Mouse (Mus musculus): ENCODE measurements around the gene Ranbp17. TPM values are rescaled to one million over a fixed set of nuclear protein-coding genes. Genes with fewer than 3 reads are reported as not detected.
"Not testable (repeated sequence)": the region's sequence is repeated elsewhere in the genome, so short reads cannot be mapped to it uniquely, and the experiment has no call there.

The Ranbp17 gene
- polyA plus RNA-seq, 1 experiment from 2014 or later = 8.6 TPM

DNA sequence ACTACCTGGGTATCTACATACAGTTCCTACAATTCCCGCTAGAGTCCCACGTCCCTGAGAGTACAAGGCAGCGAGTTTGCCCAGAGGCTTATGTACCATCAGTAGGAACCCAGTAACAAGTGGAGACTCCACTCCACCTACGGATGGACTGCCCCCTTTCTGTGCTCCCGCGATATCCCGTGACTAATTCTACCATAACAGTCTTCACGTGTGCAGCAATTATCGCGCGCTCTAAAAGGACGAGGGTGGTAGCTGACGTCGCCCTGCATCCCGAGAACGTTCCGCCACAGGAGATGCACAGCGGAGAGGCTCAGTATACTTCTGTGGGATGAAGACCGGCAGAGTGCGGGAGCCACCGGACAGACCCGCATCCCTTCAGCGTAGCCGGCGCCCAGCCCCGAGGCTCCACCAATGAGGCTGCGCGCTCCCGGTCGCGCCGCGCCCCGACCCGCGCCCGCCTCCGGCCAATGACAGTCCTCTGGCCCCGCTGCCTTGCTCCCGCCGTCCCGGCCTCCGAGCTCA, 631 bp downstream of the Ranbp17 start:
- Histone ChIP-seq H3K9ac (peak overlapping the region; percentile 78), H3K4me3 (peak overlapping the region; percentile 87), H3K4me1 (no peaks in the 10 kb centered on the region), H3K9me3 (no peaks in the 10 kb centered on the region), H3K27me3 (no peaks in the 10 kb centered on the region), H3K4me2 (replicated peaks) (peak overlapping the region; percentile 73), H3K36me3 (no peaks in the 10 kb centered on the region), H3K27ac (peak overlapping the region; percentile 78)
- 1% methylated on average over 43 of the region's 43 CpGs for WGBS
- peak; percentile 82 for ATAC-seq (ENCODE audit: insufficient number of reproducible peaks, insufficient read depth, low FRiP score, low TSS enrichment)

DNA sequence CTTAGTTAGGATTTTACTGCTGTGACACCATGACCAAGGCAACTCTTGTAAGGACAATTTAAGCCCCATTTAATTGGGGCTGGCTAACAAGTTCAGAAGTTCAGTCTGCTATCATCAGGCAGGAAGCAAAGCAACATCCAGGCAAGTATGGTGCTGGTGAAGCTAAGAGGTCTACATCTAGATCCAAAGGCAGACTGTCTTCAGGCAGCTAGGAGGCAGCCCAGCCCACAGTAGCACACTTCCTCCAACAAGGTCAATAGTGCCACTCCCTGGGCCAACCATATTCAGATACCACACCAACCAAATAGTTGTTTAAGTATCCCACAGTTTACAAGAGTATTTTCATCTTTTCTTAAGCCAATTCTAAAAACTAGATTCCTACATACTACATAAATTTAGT, 4.1 kb downstream of the Ranbp17 start:
- Histone ChIP-seq H3K9me3 (no peaks in the 10 kb centered on the region), H3K4me3 (no peak overlapping the region), H3K4me2 (replicated peaks) (no peak overlapping the region), H3K4me1 (no peaks in the 10 kb centered on the region), H3K9ac (no peak overlapping the region), H3K36me3 (no peaks in the 10 kb centered on the region), H3K27me3 (no peaks in the 10 kb centered on the region), H3K27ac (no peak overlapping the region)
- no peak for ATAC-seq (ENCODE audit: insufficient number of reproducible peaks, insufficient read depth, low FRiP score, low TSS enrichment)

DNA sequence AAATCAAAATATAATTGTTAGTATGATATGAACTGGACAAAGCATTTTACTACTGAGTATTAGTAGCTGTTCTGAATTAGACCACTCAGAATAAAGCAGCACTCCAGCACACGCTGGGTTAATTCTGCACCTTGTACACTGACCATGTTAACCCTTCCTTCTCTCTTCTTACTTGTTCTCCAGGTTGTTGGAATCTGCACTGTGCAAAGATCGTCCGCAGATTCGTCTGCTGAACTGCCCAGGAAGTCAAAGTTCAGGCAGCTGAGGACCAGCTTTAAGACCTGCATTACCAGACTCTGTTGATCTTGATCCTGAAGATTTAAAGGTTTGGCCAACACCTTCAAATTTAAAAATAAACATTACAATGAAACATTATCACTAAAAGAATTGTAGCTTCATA, 27.8 kb downstream of the Ranbp17 start:
- H3K27ac ChIP-seq = no peak overlapping the region
- ATAC-seq (ENCODE audit: insufficient number of reproducible peaks, insufficient read depth, low FRiP score, low TSS enrichment) = no peak
- H3K4me2 ChIP-seq (replicated peaks) = no peak overlapping the region
- no peaks in the 10 kb centered on the region for H3K4me1 ChIP-seq
- 71% methylated on average over 4 of the region's 4 CpGs for WGBS
- no peak overlapping the region for H3K9ac ChIP-seq
- H3K9me3 ChIP-seq = no peaks in the 10 kb centered on the region
- no peaks in the 10 kb centered on the region for H3K36me3 ChIP-seq
- H3K27me3 ChIP-seq = no peaks in the 10 kb centered on the region
- no peak overlapping the region for H3K4me3 ChIP-seq

DNA sequence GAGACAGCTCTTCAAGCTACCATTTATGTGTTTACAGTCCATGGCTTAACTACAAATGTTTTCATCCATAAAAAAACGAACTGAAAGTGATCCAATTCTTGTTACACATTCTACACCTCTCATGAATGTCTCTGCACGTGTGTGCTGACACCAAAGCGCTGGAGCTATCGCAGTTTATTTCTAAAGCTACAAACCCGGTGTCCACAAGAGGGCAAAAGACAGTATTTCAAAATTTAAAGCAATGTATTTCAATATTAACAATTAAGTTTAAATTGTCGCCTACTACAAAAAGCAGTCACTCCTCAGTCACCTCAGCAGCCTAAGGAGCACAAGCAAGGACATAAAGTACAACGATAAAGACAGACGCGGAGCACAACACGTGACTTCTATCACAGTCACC, 33.1 kb downstream of the Ranbp17 start:
- Histone ChIP-seq H3K9ac (no peak overlapping the region), H3K4me1 (no peaks in the 10 kb centered on the region), H3K27ac (no peak overlapping the region), H3K36me3 (no peaks in the 10 kb centered on the region), H3K9me3 (no peaks in the 10 kb centered on the region), H3K4me2 (replicated peaks) (no peak overlapping the region), H3K4me3 (no peak overlapping the region), H3K27me3 (no peaks in the 10 kb centered on the region)
- 87% methylated on average over 10 of the region's 10 CpGs for WGBS
- ATAC-seq (ENCODE audit: insufficient number of reproducible peaks, insufficient read depth, low FRiP score, low TSS enrichment) = no peak

DNA sequence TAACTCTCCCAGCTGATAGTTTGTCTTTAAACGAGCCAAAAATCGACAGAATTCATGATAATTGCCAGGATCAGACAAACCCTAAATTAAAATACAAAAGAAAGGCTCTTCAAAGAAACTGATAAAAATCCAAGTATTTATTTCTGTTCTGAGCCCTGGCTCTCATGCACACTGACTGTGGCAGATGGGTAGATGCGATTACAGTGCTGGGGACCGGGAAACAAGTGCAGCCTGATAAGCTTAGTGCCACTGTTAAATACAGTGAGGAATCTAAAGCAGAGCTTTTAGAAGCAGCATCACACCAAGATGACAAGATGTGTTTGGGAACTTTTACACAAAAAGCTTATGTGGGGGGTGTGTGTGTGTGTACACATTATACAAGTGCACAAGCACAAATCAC, 34.3 kb downstream of the Ranbp17 start:
- H3K9me3 ChIP-seq = no peaks in the 10 kb centered on the region
- no peak overlapping the region for H3K27ac ChIP-seq
- H3K36me3 ChIP-seq = no peaks in the 10 kb centered on the region
- no peak overlapping the region for H3K9ac ChIP-seq
- no peak for ATAC-seq (ENCODE audit: insufficient number of reproducible peaks, insufficient read depth, low FRiP score, low TSS enrichment)
- no peak overlapping the region for H3K4me2 ChIP-seq (replicated peaks)
- WGBS = 82% methylated on average over 4 of the region's 4 CpGs
- no peak overlapping the region for H3K4me3 ChIP-seq
- no peaks in the 10 kb centered on the region for H3K4me1 ChIP-seq
- no peaks in the 10 kb centered on the region for H3K27me3 ChIP-seq

DNA sequence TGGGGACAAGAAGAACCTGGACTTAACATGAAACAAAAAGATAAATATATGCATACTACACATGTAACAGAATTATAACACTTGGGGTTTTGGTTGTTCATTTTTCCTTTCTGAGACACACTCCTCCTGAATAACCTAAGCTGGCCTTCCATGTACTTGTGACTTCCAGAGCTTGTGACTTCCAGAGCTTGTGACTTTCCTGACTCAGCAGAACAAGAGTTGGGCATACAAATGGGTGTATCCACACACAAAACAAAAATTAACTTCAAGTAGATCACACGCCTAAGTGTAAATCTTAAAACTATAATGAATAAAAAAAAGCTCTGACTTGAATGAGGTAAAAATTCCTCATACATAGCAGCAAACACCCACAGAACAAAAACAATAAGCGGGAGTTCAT, 36.9 kb downstream of the Ranbp17 start:
- no peak overlapping the region for H3K27ac ChIP-seq
- no peak for ATAC-seq (ENCODE audit: insufficient number of reproducible peaks, insufficient read depth, low FRiP score, low TSS enrichment)
- no peak overlapping the region for H3K4me2 ChIP-seq (replicated peaks)
- no peak overlapping the region for H3K4me3 ChIP-seq
- no peaks in the 10 kb centered on the region for H3K4me1 ChIP-seq
- H3K27me3 ChIP-seq = no peaks in the 10 kb centered on the region
- H3K9ac ChIP-seq = no peak overlapping the region
- no peaks in the 10 kb centered on the region for H3K36me3 ChIP-seq
- WGBS = 90% methylated on average over 2 of the region's 2 CpGs
- H3K9me3 ChIP-seq = no peaks in the 10 kb centered on the region

DNA sequence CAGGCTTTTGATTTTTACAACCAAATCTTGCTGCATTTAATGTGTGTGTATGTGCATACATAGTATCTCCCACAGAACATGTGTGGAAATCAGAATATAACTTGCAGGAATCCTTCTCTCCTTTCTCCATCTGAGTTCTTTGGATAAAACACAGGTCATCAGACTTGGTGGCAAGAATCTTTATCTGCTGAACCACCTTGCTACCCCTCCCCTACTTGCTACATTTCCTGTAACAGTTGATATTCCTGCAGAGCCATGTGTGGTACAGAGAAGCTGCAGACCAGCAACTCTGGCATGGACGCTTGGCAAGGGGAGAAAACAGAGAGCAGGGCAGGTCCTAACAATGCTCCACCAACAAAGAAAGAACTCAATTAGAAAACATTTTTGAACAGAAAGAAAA, 52.4 kb downstream of the Ranbp17 start:
- Histone ChIP-seq H3K9ac (no peak overlapping the region), H3K27me3 (no peaks in the 10 kb centered on the region), H3K4me2 (replicated peaks) (no peak overlapping the region), H3K9me3 (no peaks in the 10 kb centered on the region), H3K4me1 (no peaks in the 10 kb centered on the region), H3K27ac (no peak overlapping the region), H3K36me3 (no peaks in the 10 kb centered on the region), H3K4me3 (no peak overlapping the region)
- no peak for ATAC-seq (ENCODE audit: insufficient number of reproducible peaks, insufficient read depth, low FRiP score, low TSS enrichment)
- 67% methylated on average over 1 of the region's 1 CpGs for WGBS

DNA sequence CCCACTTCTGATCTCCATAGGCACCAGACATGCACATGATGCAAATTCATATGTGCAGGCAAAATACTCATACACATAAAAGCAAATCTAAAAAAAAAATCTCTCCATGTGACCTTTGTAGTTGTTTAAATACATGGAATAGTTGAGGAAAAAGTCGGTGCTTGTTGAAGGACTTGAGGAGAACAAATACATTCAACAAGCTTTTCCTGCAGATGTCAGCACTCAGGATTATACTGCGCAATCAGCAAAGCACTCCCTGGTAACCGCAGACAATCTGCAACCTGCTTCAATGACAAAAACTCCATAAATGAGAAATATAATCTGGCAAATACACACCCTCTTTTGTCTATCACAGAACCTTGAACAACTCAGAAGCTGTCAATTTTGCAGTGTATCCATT, 59.5 kb downstream of the Ranbp17 start:
- Histone ChIP-seq H3K4me2 (replicated peaks) (no peak overlapping the region), H3K9ac (no peak overlapping the region), H3K9me3 (no peaks in the 10 kb centered on the region), H3K4me1 (no peaks in the 10 kb centered on the region), H3K27me3 (no peaks in the 10 kb centered on the region), H3K27ac (no peak overlapping the region), H3K36me3 (no peaks in the 10 kb centered on the region), H3K4me3 (no peak overlapping the region)
- 82% methylated on average over 3 of the region's 3 CpGs for WGBS
- no peak for ATAC-seq (ENCODE audit: insufficient number of reproducible peaks, insufficient read depth, low FRiP score, low TSS enrichment)

DNA sequence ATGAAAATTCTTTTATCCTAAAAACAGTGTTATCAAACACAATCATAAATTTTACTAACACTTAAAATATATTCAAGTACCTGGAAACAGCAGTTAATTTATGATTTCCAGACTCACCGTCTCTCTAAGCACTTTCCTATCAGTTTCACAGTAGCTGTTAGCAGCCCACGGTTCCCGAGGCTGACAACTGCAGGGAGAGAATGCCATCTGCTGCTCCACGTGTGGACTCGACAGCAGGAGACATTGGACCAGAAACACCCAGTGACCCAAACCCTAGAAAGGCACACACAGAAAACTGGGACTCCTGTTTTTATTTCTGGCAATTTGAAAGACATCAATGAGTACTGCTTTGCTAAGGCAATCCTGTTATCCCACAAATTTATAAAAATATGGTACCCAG, 79.7 kb downstream of the Ranbp17 start:
- Histone ChIP-seq H3K4me3 (no peak overlapping the region), H3K4me1 (no peaks in the 10 kb centered on the region), H3K9ac (no peak overlapping the region), H3K36me3 (no peaks in the 10 kb centered on the region), H3K27ac (no peak overlapping the region), H3K9me3 (no peaks in the 10 kb centered on the region), H3K27me3 (no peaks in the 10 kb centered on the region), H3K4me2 (replicated peaks) (no peak overlapping the region)
- WGBS = 41% methylated on average over 5 of the region's 5 CpGs
- ATAC-seq (ENCODE audit: insufficient number of reproducible peaks, insufficient read depth, low FRiP score, low TSS enrichment) = no peak

DNA sequence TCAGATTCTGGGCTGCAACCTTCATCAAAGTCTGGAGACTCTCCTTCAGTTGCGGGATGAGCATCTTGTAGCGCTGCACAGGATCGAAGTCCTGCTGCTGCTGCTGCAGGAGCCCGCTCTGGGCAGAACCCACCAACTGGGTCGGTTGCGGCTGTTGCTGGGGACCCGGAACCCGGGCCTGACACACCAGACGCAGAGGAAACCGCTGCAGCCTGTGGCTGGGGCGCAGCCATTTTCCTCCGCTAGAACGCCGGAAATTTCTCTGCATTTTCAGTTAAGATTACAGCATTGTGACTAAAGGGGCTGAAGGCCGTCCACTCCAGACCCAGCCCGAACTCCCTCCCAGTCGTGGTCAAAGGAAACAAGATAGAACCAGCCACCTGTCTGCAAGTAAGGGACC, 85.3 kb downstream of the Ranbp17 start:
- not testable (repeated sequence) for H3K4me2 ChIP-seq (replicated peaks); ATAC-seq (ENCODE audit: insufficient number of reproducible peaks, insufficient read depth, low FRiP score, low TSS enrichment); H3K27me3 ChIP-seq; H3K36me3 ChIP-seq; H3K4me1 ChIP-seq; H3K9ac ChIP-seq; H3K27ac ChIP-seq; H3K4me3 ChIP-seq; H3K9me3 ChIP-seq
- WGBS = 91% methylated on average over 17 of the region's 17 CpGs

DNA sequence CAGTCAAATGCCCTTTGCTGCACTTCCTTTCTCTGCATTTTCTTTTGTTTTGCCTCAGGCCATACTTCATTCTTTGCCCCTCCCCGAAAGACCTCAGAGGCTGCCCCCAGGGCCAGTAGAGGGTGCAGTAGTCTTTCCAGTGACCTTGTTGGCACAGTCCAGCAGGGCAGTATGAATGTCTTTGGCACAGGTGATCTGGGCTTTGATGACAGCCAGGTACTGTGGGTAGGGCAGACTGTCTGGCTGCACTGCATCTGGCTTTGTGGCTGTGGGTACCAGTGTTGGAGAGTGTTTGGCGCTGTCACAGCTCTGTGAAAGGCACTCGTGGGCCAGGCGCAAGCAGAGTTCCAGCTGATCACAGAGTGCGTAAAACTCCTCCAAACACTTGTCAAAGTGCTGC, 85.8 kb downstream of the Ranbp17 start:
- H3K4me3 ChIP-seq; H3K9ac ChIP-seq; H3K9me3 ChIP-seq; H3K27ac ChIP-seq; H3K4me1 ChIP-seq; ATAC-seq (ENCODE audit: insufficient number of reproducible peaks, insufficient read depth, low FRiP score, low TSS enrichment); H3K27me3 ChIP-seq; H3K36me3 ChIP-seq; H3K4me2 ChIP-seq (replicated peaks): not testable (repeated sequence)
- WGBS = 83% methylated on average over 5 of the region's 5 CpGs

DNA sequence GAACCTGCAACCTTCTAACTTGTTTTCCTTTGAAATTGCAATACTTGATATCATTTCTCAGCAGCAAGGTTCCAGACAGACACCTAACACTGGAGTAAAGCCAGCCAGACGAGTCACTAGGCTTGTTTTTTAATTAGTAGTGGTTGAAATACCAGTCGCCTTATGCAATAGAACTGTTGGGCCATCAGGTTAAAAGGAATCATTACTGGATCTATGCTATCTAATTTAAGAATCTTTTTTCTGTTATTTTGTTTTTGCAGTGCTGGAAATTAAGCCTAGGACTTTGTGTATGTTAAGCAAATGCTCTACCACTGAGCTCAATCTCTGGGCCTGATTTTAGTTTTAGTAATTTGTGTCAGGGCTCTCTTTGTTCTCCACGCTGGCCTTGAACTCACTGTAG, 91.3 kb downstream of the Ranbp17 start:
- no peaks in the 10 kb centered on the region for H3K27me3 ChIP-seq
- H3K4me1 ChIP-seq = no peaks in the 10 kb centered on the region
- H3K9me3 ChIP-seq = no peaks in the 10 kb centered on the region
- 71% methylated on average over 3 of the region's 3 CpGs for WGBS
- no peak overlapping the region for H3K4me2 ChIP-seq (replicated peaks)
- no peak overlapping the region for H3K27ac ChIP-seq
- no peak overlapping the region for H3K4me3 ChIP-seq
- H3K9ac ChIP-seq = no peak overlapping the region
- no peak for ATAC-seq (ENCODE audit: insufficient number of reproducible peaks, insufficient read depth, low FRiP score, low TSS enrichment)
- H3K36me3 ChIP-seq = no peaks in the 10 kb centered on the region

DNA sequence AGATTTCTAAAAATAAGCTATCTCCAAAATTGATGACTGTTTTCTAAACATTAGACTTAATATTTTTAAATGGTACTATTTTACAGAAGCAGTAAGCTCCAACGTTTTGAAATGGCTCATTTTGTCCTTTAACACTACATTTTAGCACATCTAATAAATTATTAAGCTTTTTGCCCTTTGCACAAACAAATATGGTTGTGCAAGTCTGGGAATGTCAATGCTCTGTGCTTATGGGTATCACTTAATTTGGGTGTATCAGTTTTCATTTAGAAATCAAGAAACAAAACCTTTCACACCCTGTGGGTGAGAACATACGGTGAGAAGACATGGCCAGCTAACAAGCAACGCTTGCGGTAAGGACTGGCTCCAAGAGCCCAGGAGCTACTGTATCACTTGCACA, 108.9 kb downstream of the Ranbp17 start:
- ATAC-seq (ENCODE audit: insufficient number of reproducible peaks, insufficient read depth, low FRiP score, low TSS enrichment) = no peak

More for the DNA sequence above, 108.9 kb downstream of the Ranbp17 start:
- H3K4me1 ChIP-seq = no peaks in the 10 kb centered on the region
- 86% methylated on average over 4 of the region's 4 CpGs for WGBS
- no peak overlapping the region for H3K4me3 ChIP-seq
- no peak overlapping the region for H3K4me2 ChIP-seq (replicated peaks)
- H3K36me3 ChIP-seq = no peaks in the 10 kb centered on the region
- H3K9ac ChIP-seq = no peak overlapping the region
- no peaks in the 10 kb centered on the region for H3K27me3 ChIP-seq
- no peaks in the 10 kb centered on the region for H3K9me3 ChIP-seq
- H3K27ac ChIP-seq = no peak overlapping the region
